Mouse (Mus musculus): ENCODE measurements at regions not wholly inside any gene's neighbourhood (a gene's known extent, or its start where the extent isn't known, plus 50 kb on each side); places are given as distances from the start of the nearest gene placed in this dataset.

DNA sequence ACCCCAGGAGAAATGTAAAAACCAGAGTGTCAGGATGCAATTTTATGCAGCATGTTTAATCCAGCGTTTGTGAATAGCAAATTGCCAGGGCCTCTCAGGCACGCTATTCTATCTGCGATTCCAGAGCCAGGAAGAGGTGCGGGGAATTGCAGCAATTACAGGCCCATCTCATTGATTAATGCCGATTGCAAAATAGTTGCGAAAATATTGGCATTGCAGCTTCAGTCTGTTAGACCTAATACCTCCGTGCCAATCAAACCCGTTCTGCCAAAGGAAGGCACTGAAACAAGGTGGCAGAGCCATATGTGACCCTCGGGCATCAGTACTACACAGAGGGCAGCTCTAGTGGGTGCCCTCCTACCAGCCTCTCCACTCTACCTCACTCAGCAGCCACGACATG, 212.2 kb upstream of the A230072I06Rik start:
- TF ChIP-seq CTCF (IDR thresholded peaks at IDR 0.05; ENCODE audit: insufficient read depth, low read depth, low read length) (no peak), POLR2A (IDR thresholded peaks at IDR 0.05; ENCODE audit: insufficient read depth, low read depth, low read length) (no peak)
